Mouse (Mus musculus): ENCODE measurements around the gene 2310057J18Rik.
"Not testable (repeated sequence)": the region's sequence is repeated elsewhere in the genome, so short reads cannot be mapped to it uniquely, and the experiment has no call there.

2310057J18Rik gene

GRCm38 (mm10) chr10:28986203-28986602, at the start of gene 2310057J18Rik:
TSS of gene 2310057J18Rik (minus strand) at chr10:28986303.
- DNase-seq (ENCODE audit: low spot score), result no peak

- DNase-seq (ENCODE audit: low spot score), result not testable (repeated sequence)
Measured at GRCm38 (mm10) chr10:29029960-29030359, 43.9 kb upstream of the 2310057J18Rik start.

GRCm38 (mm10) chr10:29019496-29020270, 33.6 kb upstream of the 2310057J18Rik start:
- DNase-seq (ENCODE audit: low spot score), result no peak

- DNase-seq (ENCODE audit: low spot score), result no peak
Measured at GRCm38 (mm10) chr10:28997776-28998175, 11.7 kb upstream of the 2310057J18Rik start.

GRCm38 (mm10) chr10:28988990-28989389, 2.9 kb upstream of the 2310057J18Rik start:
- no peak for DNase-seq (ENCODE audit: low spot score)

GRCm38 (mm10) chr10:28968189-28968588, 17.9 kb downstream of the 2310057J18Rik start:
- DNase-seq (ENCODE audit: low spot score), result no peak

- DNase-seq (ENCODE audit: low spot score), result peak; percentile 47
Measured at GRCm38 (mm10) chr10:28955138-28955537, 31.0 kb downstream of the 2310057J18Rik start.

DNA sequence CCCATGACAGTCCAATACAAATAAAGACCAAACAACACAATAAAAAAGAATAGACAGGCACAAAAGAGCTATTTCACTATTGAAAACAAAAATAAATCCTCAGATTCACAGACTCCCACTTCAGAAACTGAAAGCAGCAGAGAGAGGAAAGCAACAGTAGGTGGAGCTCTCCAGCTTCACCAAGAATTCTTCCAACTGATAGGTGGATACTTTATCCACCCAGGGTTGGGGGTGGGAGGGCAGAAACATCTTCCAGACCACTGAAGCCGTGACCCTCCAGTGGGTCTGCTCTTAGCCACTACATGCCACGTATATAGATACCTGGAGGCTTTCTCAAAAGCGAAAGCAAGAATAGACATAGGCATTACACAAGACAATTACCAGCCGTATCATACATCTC, 31.6 kb downstream of the 2310057J18Rik start:
- DNase-seq (ENCODE audit: low spot score), result no peak

All from urinary bladder, postnatal 14 days (tissue).